Mouse (Mus musculus): ENCODE measurements at regions not wholly inside any gene's neighbourhood (a gene's known extent, or its start where the extent isn't known, plus 50 kb on each side); places are given as distances from the start of the nearest gene placed in this dataset.

- no peak for TF ChIP-seq ZC3H11A (IDR thresholded peaks at IDR 0.05; ENCODE audit: borderline replicate concordance, low read depth, low read length)
- TF ChIP-seq HCFC1 (IDR thresholded peaks at IDR 0.05; ENCODE audit: borderline replicate concordance, insufficient read depth, low read length) = no peak
- no peak for TF ChIP-seq CHD2 (IDR thresholded peaks at IDR 0.05; ENCODE audit: low read depth, low read length)
- no peak for TF ChIP-seq ZNF384 (IDR thresholded peaks at IDR 0.05; ENCODE audit: low read depth, low read length)
These were observed 69.2 kb downstream of the Ackr3 start for GRCm38 (mm10) chr1:90272830-90273628.
